ENCODE assay signal across 22 mouse cellular contexts in genomic region chr19:40520403-40520802, GRCm38 (mm10). TPM values are rescaled to one million over a fixed set of nuclear protein-coding genes. Genes with fewer than 3 reads are reported as not detected.
DNase-seq lines count a peak whose midpoint lies in the region; ATAC-seq and TF ChIP-seq lines count a peak whose summit lies in the region.
"Had no signal": no experiment of that assay in that cellular context is flagged by ENCODE, and none has a peak within 500 bp of the region (broad histone marks: within the 10 kb centered on the region; RNA-seq: fewer than 3 reads in every experiment).

No protein-coding gene starts in this region.

- WGBS in lung, postnatal 0 days, result 54% methylated on average over 5 of the region's 5 CpGs
- WGBS in forebrain, postnatal 0 days, result 90% methylated on average over 5 of the region's 5 CpGs

- TF ChIP-seq EP300 in lung, postnatal 0 days (IDR thresholded peaks at IDR 0.05), result no peak

- no peak overlapping the region for H3K27ac ChIP-seq in lung, postnatal 0 days (ENCODE audit: low read length)
- H3K27ac ChIP-seq in forebrain, postnatal 0 days (ENCODE audit: low read depth, low read length), result no peak overlapping the region
- H3K27ac ChIP-seq: forebrain, embryonic 10.5 days; forebrain, embryonic 13.5 days; gastrocnemius, adult 2 months; hindbrain, embryonic 12.5 days; hindbrain, embryonic 15.5 days had no signal

- H3K36me3 ChIP-seq in lung, postnatal 0 days (ENCODE audit: insufficient read depth, low read length), result no peaks in the 10 kb centered on the region
- H3K36me3 ChIP-seq in forebrain, postnatal 0 days (ENCODE audit: insufficient read depth), result no peaks in the 10 kb centered on the region
- H3K36me3 ChIP-seq: forebrain, embryonic 10.5 days; hindbrain, embryonic 12.5 days; hindbrain, embryonic 15.5 days had no signal

- ATAC-seq in lung, postnatal 0 days, result peak; percentile 57
- ATAC-seq in forebrain, postnatal 0 days, result no peak
- ATAC-seq: activated CD4-positive, CD25-positive, alpha-beta regulatory T cell, adult 4 months; CD4-positive, CD25-positive, alpha-beta regulatory T cell, adult 4 months; forebrain, embryonic 13.5 days; forebrain, embryonic 16.5 days had no signal

- H3K27me3 ChIP-seq in lung, postnatal 0 days (replicated peaks; ENCODE audit: insufficient read depth, low read length), result no peaks in the 10 kb centered on the region
- no peaks in the 10 kb centered on the region for H3K27me3 ChIP-seq in forebrain, postnatal 0 days (ENCODE audit: insufficient read depth, low read length)
- H3K27me3 ChIP-seq: forebrain, embryonic 13.5 days; hindbrain, embryonic 12.5 days; hindbrain, embryonic 15.5 days had no signal

- no peak overlapping the region for H3K4me2 ChIP-seq in lung, postnatal 0 days (replicated peaks; ENCODE audit: low read depth, low read length)
- no peak overlapping the region for H3K4me2 ChIP-seq in forebrain, postnatal 0 days (ENCODE audit: low read depth)
- H3K4me2 ChIP-seq: forebrain, embryonic 13.5 days; heart, embryonic 11.5 days; hindbrain, embryonic 12.5 days; hindbrain, embryonic 15.5 days had no signal

- no peak overlapping the region for H3K9ac ChIP-seq in lung, postnatal 0 days (replicated peaks; ENCODE audit: low read depth)
- no peak overlapping the region for H3K9ac ChIP-seq in forebrain, postnatal 0 days
- H3K9ac ChIP-seq: forebrain, embryonic 13.5 days; hindbrain, embryonic 12.5 days; hindbrain, embryonic 15.5 days had no signal

- DNase-seq in kidney, postnatal 4 days, result peak; percentile 26 to 40
- no peak for DNase-seq in kidney, postnatal 36 days
- DNase-seq in lung, postnatal 0 days (ENCODE audit: low spot score), result peak; percentile 51
- no peak for DNase-seq in lung, postnatal 25 days (ENCODE audit: low spot score)
- peak; percentile 55 for DNase-seq in adipocyte (ENCODE audit: low spot score)
- peak; percentile 38 for DNase-seq in yolk sac, embryonic 10.5 days (ENCODE audit: low spot score)
- DNase-seq in forebrain, postnatal 0 days, result no peak
- DNase-seq: adrenal gland, postnatal 25 days; cerebellum, adult 11-12 months; cerebellum, adult 9-10 months; cerebellum, postnatal 14 days; gastrocnemius, adult 2 months; gastrocnemius, postnatal 14 days; heart, adult 11 months had no signal

- H3K4me1 ChIP-seq in lung, postnatal 0 days (ENCODE audit: insufficient read depth, low read depth, low read length), result no peaks in the 10 kb centered on the region
- H3K4me1 ChIP-seq in forebrain, postnatal 0 days (ENCODE audit: insufficient read depth), result no peaks in the 10 kb centered on the region
- H3K4me1 ChIP-seq: forebrain, embryonic 13.5 days; hindbrain, embryonic 12.5 days; hindbrain, embryonic 15.5 days had no signal

- no peak overlapping the region for H3K4me3 ChIP-seq in lung, postnatal 0 days (ENCODE audit: low read depth, low read length)
- H3K4me3 ChIP-seq in forebrain, postnatal 0 days (ENCODE audit: low read depth, low read length), result no peak overlapping the region
- H3K4me3 ChIP-seq: forebrain, embryonic 10.5 days; forebrain, embryonic 13.5 days; gastrocnemius, adult 2 months; hindbrain, embryonic 12.5 days; hindbrain, embryonic 15.5 days had no signal

- TF ChIP-seq CTCF in lung, postnatal 0 days (IDR thresholded peaks at IDR 0.05), result no peak
- no peak for TF ChIP-seq CTCF in forebrain, postnatal 0 days (IDR thresholded peaks at IDR 0.05; ENCODE audit: low read depth)

- H3K9me3 ChIP-seq in lung, postnatal 0 days (ENCODE audit: low read length), result no peaks in the 10 kb centered on the region
- H3K9me3 ChIP-seq in forebrain, postnatal 0 days (ENCODE audit: low read length), result no peaks in the 10 kb centered on the region
- H3K9me3 ChIP-seq: forebrain, embryonic 10.5 days; forebrain, embryonic 13.5 days; hindbrain, embryonic 12.5 days; hindbrain, embryonic 15.5 days had no signal

RNA-seq across cellular contexts. Expression of gene Sorbs1, which starts 6.8 kb away (rescaled TPM):
- 36.4 and 38.7 TPM in 2 replicates for polyA plus RNA-seq in lung, postnatal 0 days (2015; fragmentation: Nextera tagmentation; extraction: Ambion mirVana)
- total RNA-seq in forebrain, postnatal 0 days (2014; rRNA removed), result 51.8 and 54.4 TPM in 2 replicates
- 46.8 and 74.9 TPM in 2 replicates for polyA plus RNA-seq in forebrain, postnatal 0 days (2015; fragmentation: Nextera tagmentation; extraction: Ambion mirVana)

Comparison
In these comparisons a context has a peak if more than half of its experiments do, and no peak if none do; other contexts are left out.
1. DNase-seq: peak in kidney, postnatal 4 days (2 of 2), lung, postnatal 0 days (single experiment), adipocyte (single experiment) and yolk sac, embryonic 10.5 days (single experiment); none in kidney, postnatal 36 days (0 of 2), lung, postnatal 25 days (single experiment) and forebrain, postnatal 0 days (single experiment).